Mouse (Mus musculus): ENCODE measurements at regions not wholly inside any gene's neighbourhood (a gene's known extent, or its start where the extent isn't known, plus 50 kb on each side); places are given as distances from the start of the nearest gene placed in this dataset.

DNA sequence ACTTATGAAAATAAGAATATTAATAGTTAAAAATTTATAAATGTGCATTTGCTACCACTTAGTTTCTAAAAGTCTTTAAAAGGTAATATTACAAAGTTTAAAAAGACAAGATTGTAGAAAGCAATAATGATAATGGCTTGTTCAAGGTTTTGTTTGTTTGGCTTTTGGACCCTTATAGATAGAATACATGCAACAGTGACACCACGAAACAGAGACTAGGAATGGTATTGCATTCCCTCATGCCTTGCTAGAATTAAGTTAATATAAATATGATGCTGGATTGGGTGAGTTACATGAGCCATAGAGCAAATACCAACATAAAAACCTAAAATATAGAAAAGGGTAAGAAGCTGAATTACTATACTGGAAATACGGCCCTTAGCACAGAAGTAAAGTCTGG lies 186.9 kb upstream of the Tars start:
- intact Hi-C loops (cut with DNase I) = loop anchor here (5.0 kb wide), 1 partner anchor 174 kb away; no protein-coding TSS in a partner anchor
- no peak for DNase-seq (ENCODE audit: low spot score)

DNA sequence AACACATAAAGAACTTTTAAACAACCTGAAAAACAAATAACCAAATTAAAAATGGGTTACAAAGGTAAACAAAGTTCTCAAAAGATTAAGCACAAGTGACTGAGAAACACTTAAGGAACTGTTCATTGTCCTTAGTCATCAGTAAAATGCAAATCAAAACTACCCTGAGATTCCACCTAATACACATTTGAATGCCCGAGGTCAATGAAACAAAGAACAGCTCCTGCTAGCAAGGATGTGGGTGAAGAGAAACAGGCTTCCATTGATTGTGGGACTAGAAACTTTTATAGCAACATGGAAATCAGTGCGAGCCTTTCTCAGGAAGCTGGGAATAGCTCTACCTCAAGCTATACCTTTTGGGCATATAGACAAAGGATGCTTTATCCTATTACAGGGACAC lies 184.7 kb upstream of the Tars start:
- intact Hi-C loops (cut with DNase I) = no loop called here

DNA sequence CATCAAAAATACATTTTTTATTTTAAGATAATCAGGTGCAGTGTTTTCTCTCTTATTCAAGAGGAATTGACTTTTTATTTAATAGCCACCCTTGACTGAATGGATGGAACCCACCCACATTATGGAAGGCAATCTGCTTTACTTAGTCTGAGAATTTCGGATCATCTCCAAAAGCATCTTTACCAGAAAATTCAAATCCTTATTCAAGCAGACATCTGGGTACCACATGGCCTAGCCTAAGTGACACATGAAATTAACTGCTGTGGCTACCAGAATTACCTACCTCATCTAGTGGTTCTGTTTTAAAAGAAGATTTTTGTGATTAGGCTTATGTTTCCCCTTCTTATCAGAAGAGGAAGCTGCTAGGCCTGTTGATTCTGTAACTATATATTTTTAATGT lies 178.9 kb upstream of the Tars start:
- DNase-seq (ENCODE audit: low spot score) = no peak

More for the DNA sequence above, 184.7 kb upstream of the Tars start:
- no peak for DNase-seq (ENCODE audit: low spot score)

DNA sequence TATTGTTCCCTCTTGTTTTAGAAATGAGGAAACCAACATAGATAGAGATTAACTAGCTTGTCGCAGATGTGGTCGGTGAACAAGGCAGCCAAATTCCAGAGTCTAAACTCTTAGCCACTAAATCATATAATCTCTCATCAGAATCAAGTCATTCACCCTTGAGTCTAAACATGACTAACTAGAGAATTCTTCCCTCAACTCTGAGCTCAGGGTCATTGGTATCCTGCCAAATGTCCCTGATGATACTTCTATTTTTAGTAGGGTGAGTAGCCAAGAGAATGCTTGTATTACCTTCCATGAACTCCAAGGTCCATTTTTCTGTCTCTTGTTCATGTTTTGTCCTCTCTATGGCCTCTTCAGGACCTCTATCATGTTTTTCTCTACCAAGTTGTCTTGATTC lies 174.9 kb upstream of the Tars start:
- no peak for DNase-seq (ENCODE audit: low spot score)
- intact Hi-C loops (cut with DNase I) = no loop called here

More for the DNA sequence above, 178.9 kb upstream of the Tars start:
- intact Hi-C loops (cut with DNase I) = no loop called here

DNA sequence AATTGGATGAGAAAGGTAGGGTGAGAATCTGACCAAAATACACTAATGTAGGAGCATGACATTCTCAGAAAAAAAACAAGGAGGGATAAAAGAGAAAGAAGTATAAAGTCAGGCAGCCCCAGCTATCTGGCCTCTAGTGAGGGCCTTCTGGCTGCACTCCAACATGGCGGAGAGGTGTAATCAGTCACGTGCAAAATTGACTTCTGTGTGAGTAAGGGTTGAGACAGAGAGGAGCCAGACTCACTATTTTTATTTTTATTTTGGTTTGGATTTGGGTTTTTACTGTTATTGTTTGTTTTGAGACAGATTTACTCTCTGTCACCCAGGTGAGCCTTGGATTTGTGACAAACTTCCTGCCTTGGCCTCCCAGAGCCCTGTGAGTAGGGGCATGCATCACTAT lies 174.0 kb upstream of the Tars start:
- intact Hi-C loops (cut with DNase I) = no loop called here
- no peak for DNase-seq (ENCODE audit: low spot score)

DNA sequence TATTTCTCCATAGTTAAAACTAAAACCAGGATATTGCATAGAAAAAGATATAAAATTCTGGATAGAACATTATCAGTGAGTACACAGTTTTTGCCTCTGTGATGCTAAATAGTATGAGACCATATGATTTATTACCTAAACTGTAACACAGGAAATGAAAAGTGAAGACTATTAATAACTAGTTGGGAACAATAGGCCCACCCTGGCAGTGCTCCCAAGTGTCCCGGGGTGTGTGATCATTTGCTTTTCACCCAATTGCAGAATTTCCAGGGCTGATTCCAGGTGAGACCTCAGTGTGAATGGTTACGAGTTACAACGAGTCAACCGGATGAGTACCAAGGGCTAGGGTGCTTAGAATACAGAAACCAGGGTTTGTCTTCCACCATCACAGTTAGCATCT lies 172.6 kb upstream of the Tars start:
- no peak for DNase-seq (ENCODE audit: low spot score)

DNA sequence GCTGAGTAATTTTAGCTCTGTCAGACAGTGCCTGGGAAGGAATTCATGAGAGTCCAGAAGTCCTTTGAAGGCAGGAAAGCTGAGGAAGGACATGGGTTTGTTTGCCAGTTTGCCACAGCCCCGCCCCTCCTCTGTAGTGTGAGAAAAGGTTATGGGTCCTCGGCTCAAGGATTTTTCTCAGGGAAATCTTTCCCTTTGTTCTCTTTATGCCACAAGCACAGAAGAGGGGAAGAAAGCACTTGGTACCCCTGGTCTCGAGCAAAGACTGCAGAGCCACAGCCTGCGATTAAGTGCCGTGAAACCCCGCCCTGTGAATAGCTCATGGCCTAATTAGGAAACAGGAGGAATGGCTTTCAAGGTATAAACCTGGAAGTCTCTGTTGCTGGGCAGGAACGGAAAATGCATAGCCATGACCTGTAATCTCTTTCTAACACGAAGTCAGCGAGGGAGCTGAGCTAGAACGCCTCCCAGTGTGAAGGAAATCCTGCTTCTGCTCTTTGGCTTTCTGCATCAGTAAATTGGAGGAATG lies 166.1 kb upstream of the Tars start:
- intact Hi-C loops (cut with DNase I) = no loop called here
- DNase-seq (ENCODE audit: low spot score) = no peak

More for the DNA sequence above, 172.6 kb upstream of the Tars start:
- intact Hi-C loops (cut with DNase I) = no loop called here

DNA sequence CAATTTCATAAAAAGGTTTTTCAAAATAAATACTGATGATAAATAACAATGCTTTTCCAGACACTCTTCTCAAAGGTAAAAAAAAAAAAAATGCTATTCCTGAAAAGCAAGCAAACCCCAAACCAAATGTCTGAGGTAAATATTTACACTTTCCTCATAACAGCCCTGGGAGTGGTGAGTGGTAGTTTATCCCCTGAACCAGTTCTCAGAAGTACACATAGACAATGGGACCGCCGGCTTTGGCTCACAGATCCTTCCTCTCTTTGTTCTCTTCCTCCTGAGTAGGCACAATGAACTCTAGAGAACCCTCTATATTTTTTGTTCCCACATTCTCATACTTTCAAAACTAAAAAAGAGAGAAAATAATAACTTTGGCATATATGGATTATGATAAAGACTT lies 153.1 kb upstream of the Tars start:
- intact Hi-C loops (cut with DNase I) = no loop called here
- DNase-seq (ENCODE audit: low spot score) = no peak

DNA sequence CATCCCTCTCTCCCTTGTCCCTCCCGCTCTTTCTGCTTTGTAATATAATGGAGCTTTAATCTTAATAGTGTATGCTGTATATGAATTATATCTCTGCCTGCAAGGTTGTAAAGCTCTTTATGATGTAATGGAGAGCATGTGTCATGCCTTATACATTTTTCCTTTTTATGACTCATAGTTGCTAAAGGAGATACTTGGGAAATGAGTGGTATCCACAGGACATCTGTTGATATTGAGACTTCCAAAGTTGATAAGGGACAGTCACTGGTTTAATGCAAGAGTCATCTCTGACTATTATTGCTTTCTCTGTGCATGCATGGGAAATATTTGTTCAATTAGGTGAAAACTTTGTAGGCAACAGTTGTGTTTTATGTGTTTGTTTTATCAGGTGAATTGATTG lies 152.6 kb upstream of the Tars start:
- no peak for DNase-seq (ENCODE audit: low spot score)
- intact Hi-C loops (cut with DNase I) = no loop called here

DNA sequence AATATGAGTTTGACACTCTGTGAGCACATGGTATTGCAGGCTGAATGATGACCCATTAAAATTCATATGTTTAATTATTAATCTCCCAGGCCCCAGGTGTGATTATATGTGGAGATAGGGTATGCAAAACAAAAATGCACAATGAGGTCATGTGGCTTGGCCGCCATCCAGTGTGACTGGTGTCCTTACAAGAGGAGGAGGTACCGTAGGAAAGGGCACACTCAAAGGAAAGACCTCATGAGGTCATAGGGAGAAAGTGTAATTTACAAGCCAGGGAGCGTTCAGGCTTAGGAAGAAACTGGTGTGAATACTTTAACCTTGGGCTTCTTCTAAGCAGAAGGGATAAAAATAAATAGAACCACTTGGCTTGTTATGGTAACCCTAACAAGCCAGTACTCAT lies 140.0 kb upstream of the Tars start:
- DNase-seq (ENCODE audit: low spot score) = no peak
- intact Hi-C loops (cut with DNase I) = no loop called here

DNA sequence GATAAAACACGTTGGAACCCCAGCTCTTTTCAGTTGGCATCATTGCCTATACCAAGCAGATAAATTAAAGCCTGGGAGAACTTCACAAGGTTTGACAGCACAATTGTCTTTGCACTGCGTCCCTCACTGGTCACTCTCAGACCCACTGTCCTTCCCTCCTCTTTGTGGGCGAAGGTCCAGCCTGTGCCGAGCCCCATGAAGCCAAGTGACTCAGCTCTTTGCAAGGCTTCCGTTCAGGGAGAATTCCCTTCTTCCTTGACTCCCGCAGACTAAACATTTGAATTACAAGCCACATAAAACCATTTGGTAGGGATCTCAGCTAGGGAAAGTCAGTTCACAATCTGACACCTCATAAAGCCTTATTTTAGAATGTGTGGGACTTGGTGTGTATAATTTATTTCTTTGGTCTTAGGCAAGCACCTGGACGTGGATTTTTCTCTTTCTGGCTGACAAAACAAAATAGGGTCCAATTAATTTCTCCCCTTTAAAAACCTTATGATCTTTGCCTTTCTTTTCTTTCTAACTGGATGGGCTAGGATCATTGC lies 136.7 kb upstream of the Tars start:
- intact Hi-C loops (cut with DNase I) = no loop called here
- no peak for DNase-seq (ENCODE audit: low spot score)

DNA sequence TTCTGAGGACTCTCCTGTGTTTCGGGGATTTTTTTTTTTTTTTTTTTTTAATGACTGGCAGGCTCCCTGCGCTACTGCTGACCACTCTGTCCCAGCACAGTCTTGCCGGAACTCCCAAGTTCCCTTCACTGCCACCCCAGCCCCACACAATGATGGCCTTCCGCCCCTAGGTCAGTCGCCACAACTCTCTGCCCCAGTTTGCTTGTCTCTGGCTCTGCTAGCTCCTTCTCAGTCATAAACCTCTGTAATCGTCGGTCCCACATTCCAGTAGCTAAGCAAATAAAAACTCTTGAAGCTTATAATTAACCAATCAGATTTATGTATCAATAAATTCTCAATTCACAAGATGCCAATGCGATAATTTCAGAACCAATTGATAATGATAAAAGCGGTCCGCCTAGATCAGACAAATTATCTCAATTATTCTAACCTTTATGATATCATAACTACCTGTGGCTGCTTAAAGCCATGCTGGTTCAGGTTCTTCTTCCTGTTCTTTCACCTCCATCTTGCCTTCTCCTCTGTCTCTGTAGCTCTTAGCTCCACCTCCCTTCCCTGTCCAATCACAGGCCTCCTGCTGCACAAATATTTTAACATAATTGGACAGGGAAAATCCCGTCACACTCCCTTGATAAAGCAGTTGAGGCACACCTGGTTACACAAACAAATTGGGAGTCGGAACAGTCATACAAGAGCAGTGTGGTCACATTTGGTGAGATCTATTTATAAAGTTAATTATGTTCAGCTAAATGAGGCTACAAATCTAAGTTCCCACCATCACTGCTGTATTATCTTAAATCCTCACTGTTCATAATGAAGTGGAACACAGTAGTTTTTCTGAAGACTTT lies 135.2 kb upstream of the Tars start:
- intact Hi-C loops (cut with DNase I) = no loop called here

DNA sequence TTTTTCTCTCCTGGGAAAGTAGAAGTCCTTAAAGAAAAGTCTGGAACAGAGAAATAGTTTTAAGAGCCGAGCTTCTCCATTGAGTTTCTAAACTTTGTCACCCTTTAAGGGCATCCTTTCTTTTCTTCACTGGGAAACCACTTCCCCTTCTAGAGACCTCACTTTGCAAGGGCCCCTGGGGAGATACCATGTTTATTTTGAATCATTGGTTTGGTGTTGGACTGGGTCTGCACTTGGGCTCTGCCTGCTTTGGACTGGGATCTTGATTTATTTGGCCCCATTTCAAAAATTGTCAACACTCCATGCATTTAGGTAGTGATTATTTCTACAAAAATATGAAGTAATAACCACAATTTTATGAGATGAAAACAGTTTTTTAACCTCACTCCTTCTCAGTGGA lies 134.2 kb upstream of the Tars start:
- intact Hi-C loops (cut with DNase I) = no loop called here
- DNase-seq (ENCODE audit: low spot score) = no peak

More for the DNA sequence above, 135.2 kb upstream of the Tars start:
- no peak for DNase-seq (ENCODE audit: low spot score)

DNA sequence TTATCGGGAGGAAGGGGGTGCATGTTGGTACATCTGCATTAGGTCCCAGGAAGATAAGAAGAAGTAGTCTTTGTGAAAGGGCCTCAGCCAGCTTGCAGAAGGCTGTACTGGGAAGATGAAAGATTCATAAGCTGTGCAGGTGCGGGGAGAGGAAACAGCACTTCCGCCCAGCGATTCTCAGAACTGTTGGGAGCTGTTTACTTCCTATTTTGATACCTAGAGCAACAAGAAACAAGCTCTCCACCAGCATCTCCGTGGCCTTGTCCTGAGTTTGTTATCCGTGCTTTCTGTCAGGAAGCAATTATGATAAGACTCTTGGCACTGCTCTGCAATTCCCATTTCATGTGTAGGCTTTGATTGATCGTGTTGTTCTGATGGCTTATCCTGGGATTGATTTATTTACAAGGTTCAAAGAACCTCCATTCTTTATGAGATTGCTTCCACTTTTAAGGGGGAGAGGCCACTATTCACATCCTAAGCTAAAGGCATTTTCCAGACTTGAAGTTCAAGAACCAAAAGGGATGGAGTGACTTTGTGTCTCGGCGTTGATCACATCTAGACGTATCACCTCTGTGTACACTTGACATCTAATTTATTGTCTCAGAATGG lies 133.6 kb upstream of the Tars start:
- no peak for DNase-seq (ENCODE audit: low spot score)
- intact Hi-C loops (cut with DNase I) = no loop called here

DNA sequence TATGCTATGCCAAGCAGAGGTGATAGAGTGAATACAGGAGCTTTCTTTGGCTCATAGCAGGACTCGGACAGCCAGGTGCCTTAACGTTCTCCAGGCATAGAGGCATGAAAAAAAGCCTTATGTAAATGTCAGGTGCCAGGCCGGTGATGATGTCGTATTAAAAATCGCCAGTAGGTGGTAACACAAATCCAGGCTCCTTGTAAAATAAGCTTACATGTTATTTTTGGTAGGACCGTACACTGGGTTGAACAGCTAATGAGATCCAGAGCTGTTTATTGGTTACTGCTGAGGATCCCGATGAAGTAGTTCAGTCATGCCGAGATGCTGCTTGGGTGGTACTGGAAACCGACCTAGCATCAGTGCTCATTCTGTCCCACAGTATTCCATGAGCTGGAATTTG lies 133.1 kb upstream of the Tars start:
- no peak for DNase-seq (ENCODE audit: low spot score)
- intact Hi-C loops (cut with DNase I) = no loop called here

DNA sequence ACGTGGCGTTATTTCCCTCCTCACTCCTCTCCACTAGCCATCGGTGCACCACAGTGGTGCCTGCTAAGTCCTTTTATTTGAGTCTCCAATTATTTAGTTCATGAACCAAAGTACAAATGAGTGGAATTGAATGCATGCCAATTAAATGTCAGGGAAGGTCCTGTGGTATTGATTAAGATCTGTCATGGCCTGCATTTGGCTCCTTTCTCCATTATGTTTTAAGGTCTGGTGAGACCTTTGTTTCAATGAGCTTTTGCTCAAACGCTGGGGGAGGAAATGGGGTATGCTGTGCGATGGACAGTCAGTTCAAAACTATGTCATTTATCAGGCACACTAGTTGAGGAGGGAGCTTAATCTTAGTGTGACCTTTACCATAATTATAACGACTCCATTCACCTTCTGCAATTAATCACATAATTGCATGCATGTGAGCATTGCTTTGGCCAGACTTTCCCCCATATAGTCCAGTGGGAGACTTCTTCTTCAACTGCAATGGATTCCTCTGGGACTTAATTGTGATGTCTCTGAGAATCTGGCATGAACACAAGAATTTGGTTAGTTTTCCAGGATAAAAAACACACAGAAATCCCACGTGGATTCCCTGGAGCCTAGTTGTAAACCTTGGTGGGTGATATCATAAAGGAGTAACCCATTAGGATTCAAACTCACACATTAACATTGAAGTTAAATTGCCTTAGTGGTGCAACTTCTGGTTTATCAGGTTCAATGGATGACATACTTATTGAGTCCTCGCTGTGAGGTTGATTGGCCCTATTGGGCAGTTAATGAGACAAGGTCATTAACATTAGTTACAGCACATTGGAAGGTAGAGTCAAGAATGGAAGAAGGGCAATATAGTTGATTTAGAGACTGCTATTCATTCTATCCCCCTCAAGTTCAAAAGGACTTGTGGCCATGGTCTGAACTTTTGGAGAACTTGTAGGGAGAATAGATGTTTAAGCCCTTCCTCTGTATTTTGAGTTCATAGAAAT lies 130.7 kb upstream of the Tars start:
- intact Hi-C loops (cut with DNase I) = no loop called here
- DNase-seq (ENCODE audit: low spot score) = no peak

DNA sequence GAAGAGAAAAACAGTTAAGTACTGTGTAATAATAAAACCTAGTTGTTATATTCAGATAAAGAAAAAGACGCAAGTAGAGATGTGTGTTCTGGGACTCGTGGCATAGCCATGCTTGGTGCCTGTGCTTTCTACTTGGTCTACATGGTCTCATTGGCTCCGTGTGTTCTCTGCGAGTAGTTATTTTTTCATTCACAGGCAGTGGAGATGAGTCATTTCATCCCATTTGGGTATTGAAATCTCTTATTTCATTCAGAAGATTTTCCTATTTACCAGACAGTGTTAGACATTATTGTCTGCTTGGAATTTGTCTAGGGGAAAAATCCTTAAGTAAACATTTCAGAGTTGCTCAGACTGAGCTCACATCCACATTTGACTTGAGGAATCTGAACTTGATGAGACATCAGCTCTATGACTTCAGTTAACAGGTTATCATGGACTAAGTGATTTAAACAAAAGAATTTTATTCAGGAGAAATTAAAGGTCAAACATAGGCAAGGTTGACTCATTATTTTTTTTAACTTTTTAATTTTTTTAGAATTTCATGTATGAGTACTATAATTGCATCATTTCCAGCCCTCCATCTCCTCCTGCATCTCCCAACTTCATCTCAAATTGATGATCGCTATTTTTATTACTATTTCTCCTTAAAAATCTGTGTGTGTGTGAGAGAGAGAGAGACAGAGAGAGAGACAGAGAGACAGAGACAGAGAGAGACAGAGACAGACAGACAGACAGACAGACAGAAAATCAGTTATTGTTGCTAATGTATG lies 125.1 kb upstream of the Tars start:
- no peak for DNase-seq (ENCODE audit: low spot score)
- intact Hi-C loops (cut with DNase I) = no loop called here

DNA sequence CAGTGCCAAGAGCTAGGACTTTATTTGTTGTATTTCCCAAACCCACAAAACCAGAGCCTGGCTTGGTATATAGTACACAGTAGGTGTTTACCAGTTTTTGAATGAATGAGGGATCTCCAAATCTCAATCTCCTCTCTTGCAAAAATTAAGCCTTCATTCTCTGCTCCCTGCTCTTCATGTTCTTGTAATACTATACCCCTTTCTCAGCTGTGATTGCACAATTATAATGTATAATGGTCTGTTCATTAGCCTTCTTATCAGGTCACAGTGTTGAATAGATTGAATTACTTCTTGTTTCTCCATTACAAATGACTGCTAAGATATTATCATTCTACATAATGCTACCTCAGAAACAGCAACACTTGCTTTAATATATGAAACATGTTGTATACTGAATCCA lies 119.1 kb upstream of the Tars start:
- intact Hi-C loops (cut with DNase I) = no loop called here

DNA sequence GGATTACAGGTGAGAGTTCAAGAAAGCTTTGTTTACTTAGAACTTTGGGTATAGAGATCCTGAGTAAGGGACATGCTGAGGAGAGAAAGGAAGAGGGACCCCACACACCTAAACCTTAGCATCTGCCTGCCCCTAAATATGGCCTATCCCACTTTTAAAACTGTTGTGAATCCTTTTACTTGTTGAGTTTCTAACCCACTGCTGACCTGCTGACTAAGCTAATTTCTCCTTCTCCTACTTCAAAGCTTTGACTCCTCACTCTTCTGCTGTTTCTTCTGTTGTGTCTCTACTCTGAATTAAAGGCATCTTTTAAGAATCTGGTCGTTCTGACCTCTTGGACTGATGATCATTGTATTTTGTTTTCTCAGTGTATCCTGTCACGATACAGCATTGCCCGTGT lies 118.4 kb upstream of the Tars start:
- intact Hi-C loops (cut with DNase I) = no loop called here
- DNase-seq (ENCODE audit: low spot score) = no peak

More for the DNA sequence above, 119.1 kb upstream of the Tars start:
- DNase-seq (ENCODE audit: low spot score) = no peak

Measured in heart, postnatal 25 days (tissue).